Mouse (Mus musculus): ENCODE measurements around the gene Caskin1.

Gene Caskin1

DNA sequence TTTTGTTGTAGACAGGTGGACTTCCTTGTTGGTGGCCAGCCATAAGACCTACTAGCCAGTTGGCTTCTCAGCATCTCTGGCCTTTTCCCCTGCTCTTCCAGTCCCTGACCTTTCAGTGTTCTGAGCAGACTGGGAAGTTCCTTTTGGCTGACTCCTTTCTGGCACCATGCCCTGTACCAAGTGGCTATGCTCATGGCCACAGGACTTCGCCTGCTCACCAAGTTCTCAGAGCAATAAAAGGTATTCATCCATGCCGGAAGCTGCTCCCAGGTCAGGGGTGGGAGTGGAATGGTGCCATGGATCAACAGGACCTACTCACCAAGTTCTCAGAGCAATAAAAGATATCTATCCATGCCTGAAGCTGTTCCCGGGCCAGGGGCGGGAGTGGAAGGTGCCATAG is 15.9 kb upstream of the Caskin1 start:
- DNase-seq, result no peak

- no peak for DNase-seq
Measured at GRCm38 (mm10) chr17:24473612-24474275, 14.7 kb upstream of the Caskin1 start, which contains the start of gene Bricd5. Bricd5 (plus strand) TSS chr17:24473884.

- no peak for DNase-seq
Measured at GRCm38 (mm10) chr17:24474557-24474956, 13.8 kb upstream of the Caskin1 start.

- no peak for DNase-seq
Measured at GRCm38 (mm10) chr17:24475586-24475985, 12.8 kb upstream of the Caskin1 start.

DNA sequence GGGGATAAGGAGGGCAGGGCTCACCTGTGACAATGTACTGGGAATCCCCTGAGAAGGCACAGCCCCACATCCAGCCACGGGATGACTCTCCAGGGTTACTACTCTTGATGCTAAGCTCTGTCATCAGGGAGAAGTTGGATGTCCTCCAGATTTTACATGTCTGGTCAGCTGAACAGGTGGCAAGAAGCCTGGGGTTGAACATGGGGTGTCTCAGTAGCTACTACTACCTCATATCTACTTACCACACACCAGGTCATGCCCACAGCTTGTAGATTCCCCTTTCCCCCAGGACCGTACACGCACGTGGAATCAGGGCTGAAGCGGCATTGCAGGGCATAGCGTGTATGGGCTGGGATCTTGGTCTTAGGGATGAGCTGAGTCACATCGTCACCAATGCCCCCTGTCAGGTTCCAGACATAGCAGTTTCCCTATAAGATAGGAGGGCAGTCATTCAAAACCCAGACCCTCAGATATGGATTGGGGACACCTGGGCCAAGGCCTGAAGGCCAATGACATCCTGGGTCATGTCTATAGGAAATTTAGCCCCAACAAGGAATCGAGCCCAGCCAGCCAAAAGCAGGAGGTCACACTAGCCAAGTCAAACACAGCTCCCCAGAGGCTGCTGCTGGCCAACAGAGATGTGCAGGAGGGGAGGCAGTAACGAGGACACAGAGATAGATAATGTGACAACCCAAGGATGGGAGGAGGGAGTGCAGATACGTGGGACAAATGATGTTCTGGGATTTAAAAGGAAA is 12.2 kb upstream of the Caskin1 start:
- no peak for DNase-seq

DNA sequence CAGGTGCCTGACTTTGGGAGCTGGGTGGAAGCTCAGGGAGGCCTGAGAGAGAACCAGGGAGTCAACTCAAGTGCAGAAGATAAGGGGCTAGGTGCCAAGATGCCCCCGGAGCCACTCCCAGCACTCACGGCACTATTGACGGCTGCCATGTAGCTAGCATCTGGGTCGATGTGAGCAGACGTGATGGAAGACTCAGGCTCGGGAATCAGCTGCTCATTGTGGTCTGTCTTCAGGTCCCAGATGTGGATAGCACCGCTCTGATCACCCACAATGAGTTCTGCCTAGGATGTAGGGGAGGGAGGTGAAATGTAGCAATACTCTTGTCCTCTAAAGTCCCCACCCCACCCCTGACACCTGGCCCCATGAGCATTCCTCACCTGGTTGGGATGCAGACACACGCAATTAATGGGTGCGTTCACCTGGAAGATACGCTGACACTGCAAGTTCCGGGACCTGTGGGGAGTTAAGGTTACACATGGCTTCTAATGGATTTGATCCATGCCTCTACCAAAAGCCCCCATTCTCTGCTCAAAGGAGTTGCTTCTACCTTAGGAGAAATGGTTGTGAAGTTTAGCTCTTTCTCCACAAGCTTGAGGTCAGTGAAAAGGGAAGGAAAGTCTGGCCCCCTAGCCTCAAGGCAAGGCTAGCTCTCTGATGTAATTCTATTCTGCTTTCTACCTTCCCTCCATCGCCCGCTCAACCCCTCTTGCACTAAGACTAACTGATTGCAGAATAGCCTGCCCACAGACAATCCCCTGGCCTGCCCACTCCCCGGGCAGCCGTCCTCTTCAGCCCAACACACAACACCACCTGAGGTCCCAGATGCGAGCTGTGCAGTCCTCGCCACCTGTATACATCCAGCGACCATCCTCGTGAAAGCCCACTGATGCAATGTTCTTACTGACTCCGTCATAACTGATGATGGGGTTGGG is 11.1 kb upstream of the Caskin1 start:
- no peak for DNase-seq

GRCm38 (mm10) chr17:24477985-24478600 is 10.3 kb upstream of the Caskin1 start:
- no peak for DNase-seq

- DNase-seq, result peak; percentile 98
Measured at GRCm38 (mm10) chr17:24478663-24479380, 9.6 kb upstream of the Caskin1 start, which contains the start of gene Mlst8. Mlst8 (minus strand) TSS chr17:24479078.

- DNase-seq, result no peak
Measured at GRCm38 (mm10) chr17:24479431-24479830, 9.0 kb upstream of the Caskin1 start.

DNA sequence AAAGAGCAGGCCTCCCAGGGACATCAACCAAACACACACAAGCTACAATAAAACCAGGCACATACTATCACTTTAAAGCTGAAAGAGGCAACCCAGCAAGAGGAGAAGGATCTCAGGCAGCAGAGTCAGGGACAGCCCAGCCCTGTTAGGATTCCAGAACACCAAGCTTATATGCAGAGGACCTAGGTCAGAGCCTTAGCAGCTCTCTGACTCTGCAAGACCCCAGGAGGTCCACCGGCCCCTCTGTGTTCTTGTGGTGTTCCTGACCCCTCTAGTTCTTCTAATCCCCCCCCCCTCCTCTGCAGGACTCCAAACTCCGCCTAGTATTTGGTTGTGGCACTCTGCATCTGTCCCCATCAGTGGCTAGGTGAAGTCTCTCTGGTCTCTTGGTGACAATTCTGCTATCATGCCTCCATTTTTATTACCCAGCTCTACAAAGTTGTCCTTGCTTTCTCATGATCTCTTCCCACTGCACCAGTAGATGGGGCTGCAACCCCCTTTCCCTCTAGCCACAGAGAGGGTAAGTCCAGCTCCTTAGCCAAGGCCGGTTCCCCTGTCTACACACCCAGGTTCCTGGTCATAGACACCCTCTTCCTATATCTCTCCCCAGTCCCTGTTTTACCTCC is 8.1 kb upstream of the Caskin1 start:
- DNase-seq, result no peak

GRCm38 (mm10) chr17:24481027-24481815 is 7.2 kb upstream of the Caskin1 start:
- DNase-seq, result no peak

- no peak for DNase-seq
Measured at GRCm38 (mm10) chr17:24483495-24483894, 4.9 kb upstream of the Caskin1 start.

GRCm38 (mm10) chr17:24485090-24485860 is 3.1 kb upstream of the Caskin1 start:
- peak; percentile 45 for DNase-seq

DNA sequence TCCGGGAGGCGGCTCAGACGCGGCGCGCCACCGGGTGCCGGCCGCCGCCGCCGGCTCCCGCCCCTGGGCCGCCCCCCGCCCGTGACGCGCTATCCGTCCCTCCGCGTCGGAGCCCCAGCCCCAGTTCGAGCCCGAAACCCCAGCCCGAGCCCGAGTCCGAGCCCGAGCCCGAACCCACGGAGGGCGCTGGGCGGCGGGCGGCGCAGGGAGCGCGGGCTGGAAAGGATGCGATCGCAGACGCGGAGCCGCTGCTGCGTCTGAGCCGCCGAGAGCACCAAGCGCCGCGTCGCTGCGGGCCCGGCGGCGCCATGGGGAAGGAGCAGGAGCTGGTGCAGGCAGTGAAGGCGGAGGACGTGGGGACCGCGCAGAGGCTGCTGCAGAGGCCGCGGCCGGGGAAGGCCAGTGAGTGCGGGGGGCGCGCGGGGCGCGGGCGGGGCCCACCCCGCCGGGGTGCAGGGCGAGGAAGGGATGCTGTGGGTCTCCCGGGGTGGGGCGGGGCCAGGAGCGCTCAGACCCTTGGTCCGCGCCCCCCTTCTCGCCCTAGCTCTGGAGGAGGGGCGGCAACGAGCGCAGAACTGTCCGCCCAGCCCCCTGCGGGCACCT is 362 bp downstream of the Caskin1 start:
- peak; percentile 75 for DNase-seq

- peak; percentile 30 for DNase-seq
Measured at GRCm38 (mm10) chr17:24489265-24490030, 1.0 kb downstream of the Caskin1 start.

- DNase-seq, result peak; percentile 47
Measured at GRCm38 (mm10) chr17:24490399-24490798, 2.0 kb downstream of the Caskin1 start.

DNA sequence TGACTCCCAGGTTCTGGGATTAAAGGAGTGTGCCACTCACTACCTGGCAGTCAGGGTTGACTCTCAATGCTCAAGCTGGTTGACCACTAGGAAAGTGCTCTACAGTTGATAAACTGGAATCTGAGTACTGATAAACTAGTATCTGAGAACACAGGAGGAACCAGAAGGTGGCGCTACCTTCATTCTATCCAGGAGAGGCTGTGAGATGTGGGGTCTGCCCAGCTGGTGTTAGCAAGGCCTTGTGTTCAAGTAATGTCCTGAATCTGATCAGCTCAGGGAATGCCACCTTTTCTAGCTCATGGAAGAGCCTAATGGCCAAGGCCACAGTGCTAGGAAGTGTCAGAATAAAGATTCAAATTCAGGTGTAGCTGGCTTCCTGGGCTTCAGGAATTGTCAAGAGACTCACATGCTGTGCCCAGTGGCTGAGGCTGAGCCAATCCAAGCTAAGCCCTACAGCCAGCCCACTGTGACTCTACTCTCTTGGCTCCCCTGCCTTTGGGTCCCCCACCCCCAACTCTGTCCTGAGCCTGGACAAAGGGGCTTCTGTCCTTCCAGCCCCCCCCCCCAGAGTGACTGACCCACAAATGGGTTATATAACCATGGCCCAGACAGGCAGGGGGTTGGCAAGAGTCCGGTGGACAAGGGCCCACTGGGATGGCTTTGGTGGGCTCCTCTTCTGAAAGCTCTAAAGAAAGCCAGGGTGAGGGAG is 6.4 kb downstream of the Caskin1 start:
- DNase-seq, result peak; percentile 80

DNA sequence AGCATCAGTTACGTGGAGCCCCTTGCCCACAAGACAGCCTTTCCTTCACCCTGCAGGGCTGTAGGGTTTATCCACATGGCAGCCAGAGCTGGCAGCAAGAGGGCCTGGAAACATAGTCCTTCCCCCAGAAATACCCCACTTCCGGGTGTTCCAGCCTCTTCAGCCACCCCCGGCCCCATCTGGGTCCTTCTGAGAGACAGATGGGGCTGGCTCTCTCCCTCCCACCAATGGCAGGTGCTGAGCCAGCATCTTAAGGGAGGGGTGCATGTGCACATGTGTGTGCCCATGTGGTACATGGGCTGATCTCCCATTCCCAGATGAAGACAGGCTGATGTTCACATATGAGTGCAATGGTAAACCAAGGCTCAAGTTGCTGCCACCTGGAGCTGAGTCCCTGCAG is 7.0 kb downstream of the Caskin1 start:
- no peak for DNase-seq
